Mouse (Mus musculus): ENCODE data around the gene Nme7.

Gene Nme7

DNA sequence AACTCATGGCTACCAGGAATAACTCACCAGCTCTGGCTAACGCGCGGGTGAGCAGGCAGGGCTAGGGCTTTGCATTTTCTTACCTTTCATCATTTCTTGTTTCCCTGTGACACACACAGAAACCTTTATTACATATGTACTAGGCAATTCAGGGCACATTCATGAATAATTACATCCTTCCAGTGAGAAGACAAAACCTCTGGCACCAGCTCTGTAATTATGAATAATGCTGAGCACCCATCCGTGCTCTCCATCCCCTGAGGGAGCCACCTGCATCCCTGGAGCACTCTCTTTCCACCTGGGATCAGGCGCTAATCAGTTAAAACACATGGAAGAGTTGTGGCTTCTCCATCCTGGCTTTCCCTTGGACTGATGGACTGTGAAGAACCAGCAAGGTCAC is at the start of gene Nme7:
TSS of gene Nme7 (plus strand) at position 301 of the 400 bp plus-strand sequence.
- DNase-seq (ENCODE audit: low read depth, low spot score), result no peak

DNA sequence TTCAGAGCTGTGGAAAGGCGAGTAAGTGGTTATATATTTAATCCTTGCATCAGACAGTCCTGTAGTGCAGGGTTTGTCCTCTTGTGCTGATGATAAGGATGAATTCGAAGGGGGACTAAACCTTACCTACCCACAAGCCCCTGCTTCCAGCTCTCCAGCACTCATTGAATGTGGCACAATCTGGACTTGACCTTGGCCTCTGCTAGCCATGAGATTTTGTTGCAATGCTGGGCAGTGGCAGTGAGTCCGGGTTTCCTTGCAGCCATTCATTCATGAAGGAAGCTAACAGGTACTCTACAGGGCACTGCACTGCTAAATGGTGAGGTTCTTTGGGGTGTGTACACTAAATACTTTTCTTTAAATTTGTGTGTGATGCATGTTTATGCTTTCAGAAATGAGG is 49.1 kb upstream of the Nme7 start:
- no peak for DNase-seq (ENCODE audit: low read depth, low spot score)

DNA sequence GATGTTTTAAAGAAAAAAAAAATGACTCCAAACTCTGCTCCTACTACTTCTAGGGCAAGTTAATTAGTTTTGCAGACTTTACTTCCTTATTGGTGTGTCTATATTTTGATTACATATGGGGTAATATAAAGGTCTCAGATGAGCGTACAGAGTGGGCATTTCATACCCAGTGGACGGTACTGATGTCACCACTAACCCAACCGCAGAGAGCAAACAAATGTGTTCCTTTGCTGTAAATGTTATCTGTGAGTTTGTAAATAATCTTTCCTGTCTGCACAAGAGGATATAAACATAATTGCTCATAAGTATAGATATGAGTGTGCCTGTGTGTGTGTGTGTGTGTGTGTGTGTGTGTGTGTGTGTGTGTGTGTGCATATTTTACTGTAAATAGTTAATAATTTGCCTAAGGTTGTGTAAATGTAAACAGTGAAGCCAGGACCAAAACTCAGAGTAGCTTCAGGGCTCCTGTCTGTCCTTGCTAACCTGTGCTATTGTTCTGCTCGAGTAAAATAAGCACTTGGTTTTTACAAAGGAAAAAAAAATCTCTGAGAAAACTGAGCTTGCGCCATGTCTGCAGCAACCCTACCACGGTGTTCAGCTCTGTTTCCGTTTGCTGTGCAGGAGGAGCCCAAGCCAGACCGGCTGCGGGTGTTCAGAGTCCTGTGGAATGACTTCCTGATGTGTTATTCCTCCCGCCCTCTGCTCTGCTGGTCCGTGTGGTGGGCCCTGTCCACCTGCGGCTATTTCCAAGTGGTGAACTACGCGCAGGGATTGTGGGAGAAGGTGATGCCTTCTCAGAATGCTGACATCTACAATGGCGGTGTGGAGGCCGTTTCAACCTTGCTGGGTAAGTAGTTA is 43.5 kb upstream of the Nme7 start:
- no peak for DNase-seq (ENCODE audit: low read depth, low spot score)

DNA sequence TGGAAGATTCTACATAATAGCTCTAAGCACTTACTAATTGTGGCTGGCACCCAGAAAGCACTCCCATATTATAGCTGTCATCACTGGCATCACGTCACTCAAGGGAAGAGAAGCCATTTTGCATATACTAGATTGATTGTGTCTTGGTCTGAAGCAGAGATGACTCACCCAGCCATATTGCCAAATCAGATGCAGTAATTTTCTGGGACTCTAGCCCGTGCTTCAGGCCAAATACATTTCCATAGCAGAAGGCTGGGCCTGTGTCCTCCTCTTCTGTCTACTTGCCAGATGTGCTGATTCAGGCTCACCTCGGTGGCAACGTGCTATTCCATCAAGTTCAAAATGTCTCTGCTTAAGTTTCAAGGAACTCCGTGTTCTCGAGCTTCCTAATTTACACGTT is 42.4 kb upstream of the Nme7 start:
- peak; percentile 91 for DNase-seq (ENCODE audit: low read depth, low spot score)

DNA sequence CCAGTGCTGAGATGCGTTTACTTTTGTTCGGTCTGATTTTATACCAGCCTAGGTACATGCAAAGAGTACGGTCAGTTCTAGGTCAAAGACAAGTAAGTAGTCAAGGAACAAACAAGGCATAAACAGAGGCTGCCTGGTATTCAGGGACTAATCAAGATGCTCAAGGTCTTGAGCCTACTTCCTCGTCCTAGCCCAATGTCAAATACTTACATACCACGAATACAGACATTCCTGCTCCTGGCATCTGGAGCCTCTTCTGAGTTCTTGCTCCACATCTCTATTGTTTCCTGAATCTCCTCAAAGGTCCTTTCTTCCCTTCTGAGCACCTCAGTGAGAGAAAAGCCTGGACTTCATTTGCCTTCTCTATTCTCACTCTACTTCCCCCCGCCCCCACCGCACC is 33.0 kb upstream of the Nme7 start:
- DNase-seq (ENCODE audit: low read depth, low spot score), result no peak

DNA sequence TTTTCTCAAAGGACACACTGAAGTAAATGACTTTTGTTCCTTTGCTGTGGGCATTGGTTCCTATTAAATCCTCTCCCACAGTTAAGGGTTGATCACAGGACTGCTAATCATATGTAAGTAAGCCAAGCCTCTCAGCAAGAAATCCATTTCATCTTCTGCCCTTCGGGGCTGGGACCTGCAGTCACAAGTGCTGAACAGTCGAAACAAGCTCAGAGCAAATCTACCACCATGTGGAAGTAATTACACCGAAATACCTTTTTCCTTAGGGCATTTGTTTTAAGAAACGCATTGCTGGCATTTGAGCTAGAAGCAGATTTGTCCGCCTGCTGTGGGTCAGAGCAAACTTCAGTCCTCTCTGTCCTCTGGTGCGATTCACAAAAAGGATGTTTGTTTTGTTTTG is 30.3 kb upstream of the Nme7 start:
- DNase-seq (ENCODE audit: low read depth, low spot score), result peak; percentile 10

DNA sequence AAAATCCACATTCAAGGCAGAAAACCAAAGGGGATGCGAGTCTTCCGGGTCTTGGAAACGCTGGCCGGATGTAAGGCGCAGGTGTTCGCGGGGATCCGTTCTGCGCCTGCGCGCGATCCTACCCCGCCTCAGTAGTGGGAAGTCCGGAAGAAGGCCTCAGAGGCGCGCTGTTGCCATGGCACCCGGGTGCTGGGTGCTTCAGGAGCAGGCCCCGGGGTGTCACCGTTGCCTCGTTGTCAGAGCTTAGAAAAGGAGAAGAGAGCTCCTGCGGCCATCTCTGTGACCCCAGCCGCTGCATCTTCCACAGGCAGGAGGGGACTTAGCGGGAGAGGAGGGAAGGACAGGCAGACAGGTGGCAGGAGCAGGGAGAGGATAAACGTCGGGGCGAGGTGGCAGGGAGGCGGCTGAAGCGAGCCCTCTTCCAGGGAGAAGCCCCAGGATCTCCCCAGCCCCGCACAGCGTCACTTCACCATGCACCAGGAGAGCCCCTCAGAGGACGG is 28.4 kb upstream of the Nme7 start, which contains the start of gene Ccdc181:
TSS of gene Ccdc181 (plus strand) at position 131 of the 500 bp plus-strand sequence.
- DNase-seq (ENCODE audit: low read depth, low spot score), result peak; percentile 98

DNA sequence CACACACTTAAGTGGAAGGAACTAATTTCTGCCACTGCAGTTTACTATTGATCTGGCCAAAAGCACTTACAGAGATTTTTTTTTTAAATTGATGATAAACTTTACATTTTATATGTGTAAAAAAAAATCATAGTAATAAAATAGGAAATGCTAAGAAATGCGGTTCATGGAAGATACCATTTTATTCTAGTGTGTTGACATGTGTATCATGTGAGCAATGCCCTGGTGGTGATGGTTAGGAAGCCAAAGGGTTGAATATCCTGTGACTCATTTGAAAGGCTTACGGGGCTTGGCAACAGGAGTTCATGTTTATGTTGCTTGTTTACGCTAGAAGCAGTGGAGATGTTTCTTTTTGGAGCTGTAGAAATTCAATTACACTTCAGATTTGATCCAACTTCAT is 27.4 kb upstream of the Nme7 start:
- no peak for DNase-seq (ENCODE audit: low read depth, low spot score)

DNA sequence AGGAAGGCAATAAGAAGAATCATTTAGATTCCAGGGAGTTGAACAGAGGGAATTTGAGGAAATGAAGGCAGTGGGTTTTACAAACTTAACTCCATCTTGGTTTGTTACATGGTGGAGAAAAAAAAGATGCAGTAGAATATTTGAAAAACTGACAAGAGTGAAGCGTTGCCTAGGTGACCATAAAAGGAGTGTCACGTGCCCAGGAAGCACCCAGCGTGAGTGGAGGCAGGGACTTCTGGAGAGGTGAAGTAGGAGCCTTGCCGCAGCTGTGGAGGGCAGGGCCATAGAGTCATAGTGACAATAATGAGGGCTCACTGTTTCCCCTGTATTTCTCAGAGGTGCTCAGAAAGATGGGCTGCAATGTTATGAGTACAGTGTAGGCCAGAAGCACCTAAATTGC is 24.6 kb upstream of the Nme7 start:
- no peak for DNase-seq (ENCODE audit: low read depth, low spot score)

DNA sequence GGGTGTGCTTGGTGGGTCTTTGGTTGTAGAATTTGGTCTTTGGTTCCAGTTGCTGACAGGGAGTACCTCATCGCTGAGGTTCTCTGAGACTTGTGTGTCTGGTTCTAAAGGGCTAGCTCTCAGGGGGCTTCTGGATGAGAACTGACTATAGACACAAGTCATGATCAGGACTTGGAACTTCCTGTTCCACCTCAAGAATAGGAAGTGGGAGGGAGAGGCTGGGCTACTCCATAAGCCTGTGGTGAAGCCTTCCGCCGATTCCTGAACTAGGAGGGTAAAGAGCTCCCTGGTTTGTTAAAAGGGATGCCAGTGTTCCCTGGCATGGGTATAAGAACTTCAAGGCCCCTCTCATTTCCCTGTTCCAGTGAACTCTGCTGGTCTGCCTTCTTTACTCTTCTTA is 19.9 kb upstream of the Nme7 start:
- no peak for DNase-seq (ENCODE audit: low read depth, low spot score)

DNA sequence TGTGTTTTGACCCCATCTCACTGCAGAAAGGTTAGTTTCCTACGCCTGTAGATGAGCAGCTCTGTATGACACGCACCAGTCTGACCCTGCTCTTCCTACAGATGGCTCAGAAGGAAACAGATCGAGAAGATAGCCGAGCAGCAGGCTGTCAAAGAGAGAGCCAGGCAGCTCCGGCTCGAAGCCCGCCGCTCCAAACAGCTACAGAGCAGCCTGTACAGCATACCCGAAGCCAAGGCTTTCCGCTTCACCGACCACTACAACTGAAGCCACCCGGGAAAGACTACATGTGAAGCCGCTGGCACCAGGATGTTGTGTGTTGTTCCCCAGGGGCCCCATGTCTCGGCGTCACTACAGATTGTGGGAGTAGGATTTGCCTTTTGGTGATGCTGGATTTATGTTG is 16.5 kb upstream of the Nme7 start:
- DNase-seq (ENCODE audit: low read depth, low spot score), result peak; percentile 78

DNA sequence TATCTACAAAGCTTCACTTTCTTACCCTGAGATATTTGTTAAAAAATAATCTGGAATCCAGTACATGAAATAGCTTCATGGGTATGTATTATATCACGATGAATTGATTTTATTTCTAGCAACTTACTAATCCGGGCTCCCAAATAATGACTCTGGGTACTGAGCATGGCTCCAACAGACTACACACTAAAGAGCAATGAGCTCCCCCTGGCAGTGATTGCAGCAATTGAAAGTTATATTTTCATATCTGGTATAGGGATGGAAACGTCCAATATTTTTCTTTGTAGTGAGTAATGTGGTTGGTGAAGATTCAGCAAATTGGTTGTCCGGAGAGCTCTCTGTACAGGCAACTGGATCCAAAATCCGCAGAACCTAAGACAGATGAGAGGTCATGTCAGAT is 11.9 kb upstream of the Nme7 start:
- peak; percentile 20 for DNase-seq (ENCODE audit: low read depth, low spot score)

DNA sequence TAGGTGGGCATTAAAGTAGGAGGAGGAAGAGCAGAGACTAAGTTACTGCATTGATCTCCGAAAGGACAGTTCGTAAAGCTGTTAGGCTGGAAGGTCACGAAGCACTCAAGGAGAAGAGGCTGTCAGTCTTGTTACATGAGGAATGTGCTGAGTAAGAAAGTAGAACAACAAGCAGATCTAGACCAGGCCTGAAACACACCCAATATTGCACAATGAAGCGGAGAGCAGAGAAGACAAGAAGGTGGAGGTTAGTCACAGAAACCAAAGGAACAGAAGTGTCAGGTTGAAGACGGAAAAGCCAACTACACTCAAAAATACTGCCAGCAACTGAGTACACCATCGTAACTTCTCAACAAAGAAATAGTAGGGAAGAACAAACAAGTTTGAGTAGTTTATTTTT is 9.8 kb upstream of the Nme7 start:
- DNase-seq (ENCODE audit: low read depth, low spot score), result no peak

DNA sequence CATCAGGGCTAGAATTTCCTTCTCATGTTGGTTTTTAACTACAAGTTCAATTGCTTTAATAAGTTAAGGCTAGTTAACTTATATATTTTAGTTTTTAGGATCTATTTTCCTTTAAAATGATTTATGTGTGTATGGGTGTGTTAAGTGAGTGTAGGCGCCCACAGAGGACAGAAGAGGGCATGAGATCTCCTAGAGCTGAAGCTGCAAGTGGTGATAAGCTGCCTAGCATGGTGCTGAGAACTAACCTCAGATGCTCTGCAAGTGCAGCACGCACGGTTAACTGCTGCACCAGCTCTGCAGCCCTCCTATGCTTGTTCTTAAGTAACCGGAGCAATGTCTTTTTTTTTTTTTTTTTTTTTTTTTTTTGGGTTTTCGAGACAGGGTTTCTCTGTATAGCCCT is 7.4 kb upstream of the Nme7 start:
- no peak for DNase-seq (ENCODE audit: low read depth, low spot score)

DNA sequence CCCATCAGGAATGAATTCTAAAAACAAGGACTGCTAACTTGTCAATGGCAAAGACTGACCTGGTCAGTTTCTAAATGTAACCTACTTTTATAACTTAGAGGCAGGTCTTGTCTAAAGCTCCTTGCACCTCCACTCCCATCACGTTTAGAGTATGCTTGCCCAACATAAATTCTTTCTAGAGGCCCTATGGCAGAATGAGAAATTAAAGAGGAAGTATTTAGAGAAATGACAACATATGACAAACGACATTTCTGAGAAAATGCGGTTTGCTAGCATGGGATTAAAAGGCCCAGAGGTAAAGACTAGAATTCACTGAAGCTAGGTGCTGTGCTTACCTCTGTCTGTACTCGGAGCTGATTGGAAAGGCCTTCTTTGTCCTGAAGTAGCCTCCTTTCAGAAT is 2.0 kb upstream of the Nme7 start:
- no peak for DNase-seq (ENCODE audit: low read depth, low spot score)

DNA sequence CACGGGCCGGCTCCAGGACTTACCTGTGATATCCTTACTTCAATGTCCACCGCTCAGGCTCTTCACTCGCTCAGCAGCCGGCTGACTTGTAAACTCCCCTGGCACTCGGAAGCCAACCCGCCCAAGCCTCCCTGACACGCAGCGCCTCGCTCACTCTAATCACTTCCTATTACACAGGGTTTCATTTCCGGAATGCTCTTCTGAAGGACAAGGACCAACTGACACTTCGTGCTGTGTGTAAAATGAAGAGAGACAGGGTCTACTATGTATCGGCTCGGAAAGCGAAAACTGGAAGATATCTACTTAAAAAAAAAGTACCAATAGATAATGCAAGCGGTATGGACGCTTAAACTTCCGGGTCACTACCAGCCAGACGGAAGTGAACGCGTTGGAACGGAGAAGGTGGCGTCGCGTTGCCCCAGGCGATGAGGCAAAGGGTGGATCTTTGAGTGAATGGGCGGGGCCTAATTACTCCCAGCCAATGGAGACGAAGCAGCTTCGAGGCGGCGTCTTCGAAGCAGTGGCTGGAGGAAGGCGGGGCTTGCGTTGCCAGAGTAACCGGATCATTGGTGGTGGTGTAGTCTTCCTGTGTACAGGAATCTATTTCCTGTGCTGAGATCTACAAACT is 3.3 kb downstream of the Nme7 start, which contains the start of gene Blzf1:
TSS of gene Blzf1 (minus strand) at position 366 of the 628 bp plus-strand sequence.
- DNase-seq (ENCODE audit: low read depth, low spot score), result peak; percentile 99

DNA sequence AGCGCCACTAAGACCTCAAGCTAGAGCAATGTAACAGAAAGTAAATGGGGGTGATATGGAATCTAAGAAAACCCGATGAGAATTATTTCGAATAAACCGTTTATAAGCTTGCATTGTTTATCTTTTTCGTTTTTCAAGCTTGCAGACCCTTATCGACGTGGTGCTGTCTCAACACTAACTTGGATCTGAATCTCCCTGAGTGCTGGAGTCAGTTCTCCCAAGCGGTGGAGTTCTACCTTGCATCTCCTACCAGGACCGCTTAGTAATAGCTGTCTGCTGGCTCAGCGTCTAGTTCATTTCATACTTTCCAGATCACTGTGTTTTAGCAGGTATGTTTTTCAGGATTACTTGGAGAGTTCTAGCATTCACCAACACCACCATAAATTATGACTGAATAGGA is 4.0 kb downstream of the Nme7 start:
- peak; percentile 12 for DNase-seq (ENCODE audit: low read depth, low spot score)

DNA sequence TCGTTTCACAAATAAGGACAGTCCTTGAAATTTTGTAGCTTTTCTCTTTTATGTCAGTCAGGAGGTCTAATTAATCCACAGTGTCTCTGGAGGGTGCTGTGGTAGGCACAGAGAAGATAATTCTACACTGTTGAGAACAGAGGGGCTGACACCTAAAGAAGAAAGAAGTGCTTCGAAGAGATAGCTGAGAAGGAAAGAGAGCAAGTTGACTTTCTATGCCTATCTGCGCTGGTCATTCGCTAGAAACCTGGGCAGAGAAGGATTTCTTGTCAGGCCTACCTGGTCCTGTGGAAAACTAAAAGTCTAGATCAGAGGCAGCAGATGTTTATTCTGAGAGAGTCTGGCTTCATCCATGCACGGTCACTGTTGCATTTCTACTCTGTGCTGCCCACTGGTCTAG is 10.2 kb downstream of the Nme7 start:
- no peak for DNase-seq (ENCODE audit: low read depth, low spot score)

DNA sequence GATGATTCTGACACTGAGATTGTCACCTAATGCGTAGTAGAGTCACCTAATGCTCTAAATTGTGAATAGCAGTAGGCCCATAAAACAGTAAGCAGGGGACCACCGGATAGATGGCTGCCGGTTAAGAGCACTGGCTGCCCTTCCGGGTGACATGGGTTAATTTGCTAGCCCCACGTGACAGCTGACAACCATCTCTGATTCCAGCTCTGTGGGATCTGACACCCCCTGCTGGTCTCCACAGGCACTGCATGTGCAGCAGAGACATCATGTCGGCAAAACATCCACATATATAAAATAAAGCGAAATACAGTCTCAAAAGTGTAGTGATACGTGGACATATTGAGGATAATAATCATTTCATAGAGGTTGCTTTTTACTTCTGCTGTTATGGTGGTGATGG is 11.3 kb downstream of the Nme7 start:
- DNase-seq (ENCODE audit: low read depth, low spot score), result peak; percentile 36

DNA sequence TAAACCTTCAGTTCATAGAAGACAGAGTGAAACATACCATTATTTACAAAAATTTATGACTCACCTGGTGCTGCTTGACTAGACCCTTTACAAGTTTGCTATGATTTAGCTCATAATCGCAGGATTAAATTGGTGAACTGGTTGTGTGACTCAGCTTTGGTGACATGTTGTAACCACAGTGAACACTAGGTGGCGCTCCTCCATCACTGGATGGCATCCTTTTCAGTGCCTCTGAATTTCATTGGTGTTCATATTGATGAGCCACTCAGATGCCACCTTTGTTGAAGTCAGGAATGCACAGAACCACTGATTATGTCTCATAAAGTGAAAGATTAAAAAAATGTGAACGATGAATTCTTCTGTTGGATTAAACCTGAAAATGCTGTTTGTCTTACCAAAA is 12.8 kb downstream of the Nme7 start:
- peak; percentile 91 for DNase-seq (ENCODE audit: low read depth, low spot score)

DNA sequence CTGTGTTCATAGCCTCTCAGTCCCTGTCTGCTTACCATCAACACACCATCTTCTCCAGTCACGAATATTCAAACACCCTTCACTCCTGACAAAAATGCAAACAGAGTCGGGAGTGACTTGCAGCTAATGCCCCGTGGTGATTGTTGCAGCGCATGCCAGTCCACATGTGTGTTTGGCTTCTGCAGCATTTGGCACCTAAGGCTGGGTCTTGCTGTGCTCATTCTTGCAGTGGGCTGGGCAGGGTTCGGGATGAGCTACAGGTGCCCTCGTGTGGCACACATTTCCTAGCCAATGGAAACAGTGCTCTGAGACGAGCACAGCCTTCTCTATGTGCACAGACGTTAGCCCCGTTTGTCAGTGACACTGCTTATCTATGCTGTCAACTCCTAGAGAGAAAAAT is 13.3 kb downstream of the Nme7 start:
- DNase-seq (ENCODE audit: low read depth, low spot score), result no peak

DNA sequence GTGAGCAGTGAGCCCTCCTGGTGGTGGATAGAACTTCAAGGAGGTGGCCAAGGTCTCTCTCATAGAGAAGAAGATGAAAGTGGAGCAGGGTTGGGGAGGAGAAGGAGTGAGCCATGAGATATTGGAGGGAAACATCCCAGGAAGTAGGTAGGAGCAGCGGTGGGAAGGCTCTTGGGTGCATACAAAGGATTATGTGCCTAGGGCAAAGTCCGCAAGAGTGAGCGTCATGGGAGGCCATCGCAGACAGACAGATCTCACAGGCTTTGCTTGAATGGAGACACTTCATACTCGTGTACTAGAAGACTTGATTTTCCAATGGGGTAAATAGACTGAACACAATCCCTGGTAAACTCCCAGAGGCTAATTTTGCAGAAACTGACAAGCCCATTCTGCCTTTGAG is 14.6 kb downstream of the Nme7 start:
- no peak for DNase-seq (ENCODE audit: low read depth, low spot score)

DNA sequence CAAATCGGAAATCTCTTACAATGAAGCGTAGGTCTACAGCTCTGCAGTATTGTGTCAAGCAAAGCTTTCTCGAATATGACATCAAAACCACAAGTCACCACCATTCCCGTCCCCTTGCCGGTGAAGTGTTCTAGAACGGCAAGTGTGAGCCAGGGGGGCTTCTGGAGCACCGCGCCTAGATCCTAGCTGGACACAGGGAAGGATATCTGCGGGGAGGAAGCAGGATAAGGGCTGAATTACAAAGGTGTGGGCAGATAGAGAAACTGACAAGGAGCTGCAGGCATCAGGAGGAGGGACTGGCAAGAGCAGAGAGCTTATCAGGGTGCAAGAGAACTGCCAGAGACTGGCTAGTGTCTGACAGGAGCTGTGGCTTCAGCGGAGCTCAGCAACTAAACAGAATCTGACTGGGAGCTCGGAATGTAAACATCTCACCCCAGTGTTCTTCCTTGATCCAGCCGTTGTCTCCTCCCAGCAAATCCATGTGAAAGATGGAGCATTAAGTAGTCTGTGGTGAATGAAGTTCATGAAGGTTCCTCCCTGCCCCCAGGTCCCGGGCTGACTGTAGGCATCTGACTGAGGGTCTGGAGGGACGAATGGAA is 15.7 kb downstream of the Nme7 start:
- DNase-seq (ENCODE audit: low read depth, low spot score), result peak; percentile 13

All from brain, adult 2 months (tissue).